In genomic region chr12:83204361-83204760, GRCm38 (mm10) we compare ENCODE assay signal across 15 mouse cellular contexts.
DNase-seq lines count a peak whose midpoint lies in the region; ATAC-seq and TF ChIP-seq lines count a peak whose summit lies in the region.
"Had no signal": no experiment of that assay in that cellular context is flagged by ENCODE, and none has a peak within 500 bp of the region (broad histone marks: within the 10 kb centered on the region; RNA-seq: fewer than 3 reads in every experiment).

No protein-coding gene starts in this region.

- H3K36me3 ChIP-seq in liver, embryonic 11.5 days (ENCODE audit: control insufficient read depth, insufficient read depth, low read length): no peaks in the 10 kb centered on the region
- no peaks in the 10 kb centered on the region for H3K36me3 ChIP-seq in liver, postnatal 0 days (replicated peaks; ENCODE audit: insufficient read depth, low read length)
- H3K36me3 ChIP-seq: embryonic facial prominence, embryonic 12.5 days; intestine, embryonic 15.5 days; kidney, embryonic 15.5 days; neural tube, embryonic 12.5 days; stomach, embryonic 15.5 days had no signal

- H3K27me3 ChIP-seq in liver, embryonic 11.5 days (replicated peaks; ENCODE audit: control insufficient read depth, insufficient read depth, low read length): no peaks in the 10 kb centered on the region
- H3K27me3 ChIP-seq in liver, postnatal 0 days (ENCODE audit: insufficient read depth, low read length): no peaks in the 10 kb centered on the region
- H3K27me3 ChIP-seq: embryonic facial prominence, embryonic 12.5 days; intestine, embryonic 15.5 days; kidney, embryonic 15.5 days; neural tube, embryonic 12.5 days; stomach, embryonic 15.5 days had no signal

- no peak overlapping the region for H3K9ac ChIP-seq in liver, embryonic 11.5 days (ENCODE audit: low read depth, low read length)
- H3K9ac ChIP-seq in liver, postnatal 0 days (replicated peaks): no peak overlapping the region
- H3K9ac ChIP-seq: embryonic facial prominence, embryonic 12.5 days; hindbrain, embryonic 14.5 days; intestine, embryonic 15.5 days; kidney, embryonic 15.5 days; neural tube, embryonic 12.5 days; stomach, embryonic 15.5 days had no signal

- peaks cover 3% of the 10 kb centered on the region; the same call in 1 of the 2 replicates for H3K4me1 ChIP-seq in liver, embryonic 11.5 days (replicated peaks; ENCODE audit: control insufficient read depth, insufficient read depth, low read length)
- peaks cover 11% of the 10 kb centered on the region for H3K4me1 ChIP-seq in liver, postnatal 0 days (ENCODE audit: insufficient read depth)

- ATAC-seq in liver, embryonic 11.5 days (replicated peaks; ENCODE audit: low FRiP score): no peak
- ATAC-seq in liver, postnatal 0 days: peak; percentile 94
- ATAC-seq: intestine, embryonic 15.5 days had no signal

- no peaks in the 10 kb centered on the region for H3K9me3 ChIP-seq in liver, embryonic 11.5 days (ENCODE audit: control insufficient read depth, low read length)
- H3K9me3 ChIP-seq in liver, postnatal 0 days (ENCODE audit: low read length): no peaks in the 10 kb centered on the region
- H3K9me3 ChIP-seq: embryonic facial prominence, embryonic 12.5 days; intestine, embryonic 15.5 days; kidney, embryonic 15.5 days; neural tube, embryonic 12.5 days; stomach, embryonic 15.5 days had no signal

- peak; percentile 73 for DNase-seq in cerebellum, adult 11 months
- DNase-seq in cerebellum, postnatal 4 days (ENCODE audit: low spot score in 2 of 2): no peak
- DNase-seq in liver: peak; percentile 59
- DNase-seq in liver, embryonic 11.5 days (ENCODE audit: low spot score): no peak
- DNase-seq in cerebellum, postnatal 36 days: peak; percentile 75 to 82
- DNase-seq in liver, postnatal 0 days: peak; percentile 84
- DNase-seq in urinary bladder, postnatal 10 days (ENCODE audit: low spot score): no peak
- DNase-seq in spleen, adult 12 weeks (ENCODE audit: low spot score): no peak
- DNase-seq: lung, adult 18-20 months had no signal

- no peak for TF ChIP-seq CTCF in liver, postnatal 0 days (IDR thresholded peaks at IDR 0.05; ENCODE audit: low read depth)

- 59% methylated on average over 5 of the region's 5 CpGs for WGBS in liver, embryonic 11.5 days
- 48% methylated on average over 5 of the region's 5 CpGs for WGBS in liver, postnatal 0 days (ENCODE audit: insufficient replicate concordance)

- no peak overlapping the region for H3K27ac ChIP-seq in liver, embryonic 11.5 days (ENCODE audit: low read depth, low read length)
- peak overlapping the region; percentile 44; the same call in 1 of the 2 replicates for H3K27ac ChIP-seq in liver, postnatal 0 days (ENCODE audit: low read depth)
- H3K27ac ChIP-seq: embryonic facial prominence, embryonic 12.5 days; hindbrain, embryonic 14.5 days; intestine, embryonic 15.5 days; kidney, embryonic 15.5 days; neural tube, embryonic 12.5 days; stomach, embryonic 15.5 days had no signal

- H3K4me3 ChIP-seq in liver, embryonic 11.5 days (ENCODE audit: low read depth, low read length): no peak overlapping the region
- H3K4me3 ChIP-seq in liver, postnatal 0 days (ENCODE audit: low read depth, low read length): no peak overlapping the region
- H3K4me3 ChIP-seq: embryonic facial prominence, embryonic 12.5 days; intestine, embryonic 15.5 days; kidney, embryonic 15.5 days; neural tube, embryonic 12.5 days; stomach, embryonic 15.5 days had no signal

- TF ChIP-seq EP300 in liver, postnatal 0 days (IDR thresholded peaks at IDR 0.05; ENCODE audit: low read depth): no peak

- no peak overlapping the region for H3K4me2 ChIP-seq in liver, embryonic 11.5 days
- H3K4me2 ChIP-seq in liver, postnatal 0 days (ENCODE audit: low read depth, low read length): no peak overlapping the region
- H3K4me2 ChIP-seq: embryonic facial prominence, embryonic 12.5 days; hindbrain, embryonic 14.5 days; intestine, embryonic 15.5 days; kidney, embryonic 15.5 days; neural tube, embryonic 12.5 days; stomach, embryonic 15.5 days had no signal

Comparison
In these comparisons a context has a peak if more than half of its experiments do, and no peak if none do; other contexts are left out.
1. DNase-seq: peak in cerebellum, adult 11 months (single experiment), liver (single experiment), cerebellum, postnatal 36 days (2 of 2) and liver, postnatal 0 days (single experiment); none in cerebellum, postnatal 4 days (0 of 2), liver, embryonic 11.5 days (single experiment), urinary bladder, postnatal 10 days (single experiment) and spleen, adult 12 weeks (single experiment).